Mouse (Mus musculus) E14TG2a.4 (cell line): ENCODE measurements at regions not wholly inside any gene's neighbourhood (a gene's known extent, or its start where the extent isn't known, plus 50 kb on each side); places are given as distances from the start of the nearest gene placed in this dataset.

Source experiments
- CTCF ChIP-seq: conservative IDR thresholded peaks from 2 replicates; pipeline ENCODE4 v1.5.1; 2014; ENCODE audit warnings: low read length
- NANOG ChIP-seq: IDR thresholded peaks from 2 replicates; pipeline ENCODE4 v1.6.1; 2014; ENCODE audit warnings: borderline replicate concordance, low read length, mixed read lengths
- POU5F1 ChIP-seq: IDR thresholded peaks from 2 replicates; pipeline ENCODE4 v1.6.1; 2014; ENCODE audit warnings: low read length, borderline replicate concordance

DNA sequence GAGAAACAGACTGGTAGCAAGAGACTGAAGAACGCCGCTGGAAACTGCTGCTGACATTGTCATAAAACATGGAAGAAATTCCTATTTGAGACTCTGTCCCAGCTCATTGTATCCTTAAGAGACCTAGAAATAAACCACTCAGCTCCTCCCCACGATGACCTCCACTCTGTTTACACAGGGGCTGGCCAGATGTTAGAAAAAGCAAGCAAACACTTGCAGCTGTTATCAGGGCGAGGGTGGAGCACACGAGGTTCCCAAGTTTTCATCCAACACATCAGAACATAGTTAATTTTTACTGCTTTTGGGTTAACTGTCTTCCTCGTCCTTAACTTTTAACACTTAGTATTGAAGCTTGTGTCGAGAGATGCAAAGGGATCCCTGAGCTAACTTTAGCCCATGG is 219.8 kb upstream of the Tprg start:
- TF ChIP-seq CTCF (no peak), POU5F1 (no peak), NANOG (no peak)
